Mouse (Mus musculus): ENCODE measurements around the gene Nrros.

DNA sequence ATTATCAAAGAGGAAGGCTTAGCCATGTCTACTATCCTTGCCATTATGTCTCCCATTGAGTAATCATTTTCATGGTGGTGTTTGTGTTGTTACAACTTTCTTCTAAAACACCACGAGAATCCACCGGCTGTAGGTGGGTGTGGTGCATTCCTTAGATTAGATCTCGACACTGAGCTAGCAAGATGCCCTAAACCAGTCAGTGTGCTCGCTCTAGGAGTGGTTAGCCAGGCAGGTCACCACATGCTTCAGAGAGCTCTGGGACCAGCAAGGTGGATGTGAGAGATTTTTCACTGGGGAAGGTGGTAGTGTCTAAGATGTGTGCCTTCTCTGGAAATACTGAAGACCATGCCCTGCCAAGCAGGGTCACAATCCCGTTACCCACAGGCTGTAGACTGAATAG, 49.2 kb downstream of the Nrros start:
- TF ChIP-seq CTCF (IDR thresholded peaks at IDR 0.05; ENCODE audit: control insufficient read depth, insufficient read depth, low read length) (no peak), POLR2A (IDR thresholded peaks at IDR 0.05; ENCODE audit: borderline replicate concordance, control insufficient read depth, low read depth, low read length) (no peak)

Data from bone marrow, adult 2 months (tissue).